Mouse (Mus musculus) adipocyte (in vitro differentiated cells): ENCODE data around the gene Il18bp.

Experiments
- DNase-seq: peaks from one replicate; pipeline ENCODE4 v3.0.0-alpha.2; 2016; ENCODE audit warnings: low spot score

The Il18bp gene

GRCm38 (mm10) chr7:102000921-102001630 is 17.4 kb downstream of the Il18bp start:
- peak; percentile 45 for DNase-seq

- DNase-seq: no peak
Measured at GRCm38 (mm10) chr7:102000296-102000695, 18.2 kb downstream of the Il18bp start.

GRCm38 (mm10) chr7:101999461-102000151 is 18.9 kb downstream of the Il18bp start:
- no peak for DNase-seq

- peak; percentile 70 for DNase-seq
Measured at GRCm38 (mm10) chr7:101998194-101998927, 20.1 kb downstream of the Il18bp start.

GRCm38 (mm10) chr7:101994241-101994640 is 24.2 kb downstream of the Il18bp start:
- DNase-seq: no peak

- no peak for DNase-seq
Measured at GRCm38 (mm10) chr7:101985081-101985480, 33.4 kb downstream of the Il18bp start.

- no peak for DNase-seq
Measured at GRCm38 (mm10) chr7:101982735-101983134, 35.8 kb downstream of the Il18bp start.

- peak; percentile 40 for DNase-seq
Measured at GRCm38 (mm10) chr7:101974505-101974904, 44.0 kb downstream of the Il18bp start.

GRCm38 (mm10) chr7:101973730-101974129 is 44.8 kb downstream of the Il18bp start:
- no peak for DNase-seq

GRCm38 (mm10) chr7:101971721-101972120 is 46.8 kb downstream of the Il18bp start:
- DNase-seq: no peak

- DNase-seq: peak; percentile 74
Measured at GRCm38 (mm10) chr7:101970821-101971461, 47.5 kb downstream of the Il18bp start.

- peak; percentile 94 for DNase-seq
Measured at GRCm38 (mm10) chr7:101970429-101970775, 48.1 kb downstream of the Il18bp start.

- DNase-seq: peak; percentile 67
Measured at GRCm38 (mm10) chr7:101969694-101970428, 48.6 kb downstream of the Il18bp start.

GRCm38 (mm10) chr7:101968751-101969150 is 49.7 kb downstream of the Il18bp start:
- no peak for DNase-seq

- DNase-seq: no peak
Measured at GRCm38 (mm10) chr7:101967256-101967655, 51.2 kb downstream of the Il18bp start.

- no peak for DNase-seq
Measured at GRCm38 (mm10) chr7:101965606-101966005, 52.9 kb downstream of the Il18bp start.
